Mouse (Mus musculus) liver, adult 2 months (tissue): ENCODE data around the gene Dnah8.

Experiments
- CTCF ChIP-seq: fragments of 200-500 bp; IDR thresholded peaks from 2 replicates; pipeline ENCODE4 v1.5.1; 2011; ENCODE audit warnings: low read depth, low read length, control low read depth
- POLR2A ChIP-seq: fragments of 200-500 bp; IDR thresholded peaks from 2 replicates; pipeline ENCODE4 v1.6.1; 2011; ENCODE audit warnings: low read length, control low read depth; ENCODE audit not compliant: insufficient read depth; ENCODE audit errors: extremely low read depth

GRCm38 (mm10) chr17:30803668-30804067 lies 179.5 kb downstream of the Dnah8 start:
- TF ChIP-seq CTCF (no peak), POLR2A (no peak)
